Mouse (Mus musculus) B cell, adult 2 months (primary cell): ENCODE measurements around the gene Mtch1.
"Not testable (repeated sequence)": the region's sequence is repeated elsewhere in the genome, so short reads cannot be mapped to it uniquely, and the experiment has no call there.

Source experiments
- DNase-seq, 2 experiments: peaks; one replicate each; pipeline ENCODE4 v3.0.0; 2022

The Mtch1 gene

GRCm38 (mm10) chr17:29347645-29348256 lies at the start of gene Mtch1:
TSS of gene Mtch1 (minus strand) at chr17:29347934.
- DNase-seq: peak; percentile 100

DNA sequence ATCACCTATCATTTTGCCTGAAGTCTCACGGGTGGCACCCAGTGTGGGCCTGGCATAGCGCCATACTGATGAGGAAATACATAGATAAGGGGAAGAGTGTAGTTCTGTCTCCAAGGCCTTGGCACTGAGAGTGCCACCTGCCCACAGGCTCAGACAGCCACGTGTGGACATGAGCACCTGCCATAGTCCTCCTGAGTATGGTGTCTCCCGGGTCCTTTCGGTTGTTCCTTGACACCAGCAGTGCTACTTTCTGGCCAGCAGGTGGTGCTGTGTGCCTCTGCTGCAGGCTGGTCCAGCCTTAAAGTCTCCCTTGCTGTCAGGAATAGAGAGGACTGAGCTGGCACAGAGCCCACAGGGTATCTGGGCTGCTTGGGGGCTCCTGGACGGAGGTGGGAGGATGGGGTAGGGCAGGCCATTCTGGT lies 49.1 kb upstream of the Mtch1 start:
- peak; percentile 87 for DNase-seq

DNA sequence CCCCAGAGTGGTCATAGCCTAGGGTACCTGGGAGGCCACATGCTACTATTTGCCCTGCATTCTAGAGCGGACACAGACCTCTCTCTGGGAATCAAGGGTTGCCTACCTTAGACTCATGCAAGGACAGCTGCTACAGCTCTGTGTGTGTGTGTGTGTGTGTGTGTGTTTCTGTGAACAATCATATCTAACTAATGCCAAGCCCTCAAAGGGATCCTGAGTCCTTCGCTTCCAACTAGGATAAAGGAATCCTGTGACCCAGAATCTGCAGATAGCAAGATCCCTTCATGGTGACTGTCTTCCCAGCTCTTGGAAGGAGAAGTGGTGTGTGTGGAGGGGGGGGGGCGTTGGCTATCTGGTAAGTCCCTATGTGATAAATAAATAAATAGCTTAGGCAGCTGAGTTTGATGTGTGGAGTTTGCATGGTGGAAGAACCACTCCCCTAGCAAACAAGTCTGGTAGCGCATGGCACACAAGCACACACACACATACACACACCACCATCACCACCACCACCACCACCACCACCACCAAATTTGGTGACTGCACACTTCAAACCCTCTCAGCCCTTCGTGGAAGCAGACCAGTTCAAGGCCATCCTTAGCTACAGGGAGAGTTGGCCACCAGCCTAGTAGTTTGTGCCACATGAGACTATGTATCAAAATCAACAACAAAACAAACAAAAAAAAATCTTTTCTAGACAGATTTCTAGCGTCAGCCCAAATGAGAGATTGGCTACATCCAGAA lies 48.5 kb upstream of the Mtch1 start:
- DNase-seq: peak in 1 of 2 experiments; percentile 18

DNA sequence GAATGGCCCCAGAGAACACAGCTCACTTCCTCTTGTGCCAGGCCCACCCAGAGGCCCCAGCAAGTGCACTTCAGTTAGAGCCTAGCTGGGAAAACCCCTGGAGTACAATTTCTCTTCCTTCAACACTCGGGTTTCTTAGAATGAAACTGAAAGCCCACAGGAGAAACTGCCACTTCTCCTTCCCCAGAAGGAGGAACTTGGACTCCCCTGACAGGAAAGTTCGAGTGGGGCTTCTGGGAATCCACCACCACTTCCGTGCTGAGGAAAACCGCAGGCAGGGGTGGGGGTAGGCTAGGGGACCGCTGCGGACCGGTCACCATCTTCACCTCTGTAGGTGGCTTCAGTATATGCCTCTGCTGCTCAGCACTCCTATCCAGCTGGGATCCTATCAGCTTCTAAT lies 47.6 kb upstream of the Mtch1 start:
- DNase-seq: peak; percentile 84 to 89

DNA sequence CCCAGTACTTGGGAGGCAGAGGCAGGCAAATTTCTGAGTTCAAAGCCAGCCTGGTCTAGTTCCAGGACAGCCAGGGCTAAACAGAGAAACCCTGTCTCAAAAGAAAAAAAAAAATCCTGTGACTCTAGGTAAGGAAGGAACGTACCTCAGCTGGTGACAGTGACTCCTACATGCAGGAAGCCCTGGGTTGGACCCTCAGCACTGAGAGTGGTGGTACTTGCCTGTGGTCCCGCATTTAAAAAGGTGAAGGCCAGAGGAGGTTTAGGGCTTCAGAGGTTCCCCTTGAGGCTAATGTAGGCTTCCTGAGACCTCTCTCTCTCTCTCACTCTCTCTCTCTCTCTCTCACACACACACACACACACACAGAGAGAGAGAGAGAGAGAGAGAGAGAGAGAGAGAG lies 47.0 kb upstream of the Mtch1 start:
- DNase-seq: not testable (repeated sequence)

- DNase-seq: peak; percentile 87 to 92
Observed at GRCm38 (mm10) chr17:29394106-29394760, 46.5 kb upstream of the Mtch1 start.

- DNase-seq: peak; percentile 82 to 84
Observed at GRCm38 (mm10) chr17:29393335-29394089, 45.8 kb upstream of the Mtch1 start.

- DNase-seq: no peak
Observed at GRCm38 (mm10) chr17:29391280-29391679, 43.5 kb upstream of the Mtch1 start.

- DNase-seq: no peak
Observed at GRCm38 (mm10) chr17:29388978-29389377, 41.2 kb upstream of the Mtch1 start.

GRCm38 (mm10) chr17:29385746-29386145 lies 38.0 kb upstream of the Mtch1 start:
- DNase-seq: no peak

DNA sequence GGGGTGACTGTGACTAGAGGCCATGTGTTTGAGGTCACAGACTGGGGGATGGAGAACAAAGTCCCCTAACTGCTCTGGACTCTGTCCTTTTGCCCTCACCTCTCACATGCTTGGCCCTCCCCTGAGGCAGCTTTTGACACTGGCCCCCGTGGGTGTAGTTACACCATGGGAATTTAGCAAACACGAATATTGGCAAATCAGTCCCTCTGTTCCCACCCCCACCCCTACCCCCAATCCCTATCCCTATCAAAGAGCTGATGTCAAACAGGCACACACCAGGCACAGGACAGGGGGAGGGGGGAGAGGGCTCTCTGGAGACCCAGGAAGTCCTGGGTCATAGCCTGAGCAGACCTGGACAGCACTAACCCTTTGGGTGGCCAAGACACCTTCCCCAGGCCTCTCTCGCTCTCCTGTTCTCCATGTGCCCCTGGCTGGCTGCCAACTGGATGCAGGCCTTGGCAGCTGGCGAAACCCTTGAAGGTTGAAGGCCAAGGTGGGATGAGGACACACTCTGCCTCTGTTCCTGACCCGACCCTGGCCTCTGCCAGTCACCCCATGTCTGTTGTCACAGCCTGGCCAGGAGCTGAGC lies 37.2 kb upstream of the Mtch1 start:
- DNase-seq: no peak

DNA sequence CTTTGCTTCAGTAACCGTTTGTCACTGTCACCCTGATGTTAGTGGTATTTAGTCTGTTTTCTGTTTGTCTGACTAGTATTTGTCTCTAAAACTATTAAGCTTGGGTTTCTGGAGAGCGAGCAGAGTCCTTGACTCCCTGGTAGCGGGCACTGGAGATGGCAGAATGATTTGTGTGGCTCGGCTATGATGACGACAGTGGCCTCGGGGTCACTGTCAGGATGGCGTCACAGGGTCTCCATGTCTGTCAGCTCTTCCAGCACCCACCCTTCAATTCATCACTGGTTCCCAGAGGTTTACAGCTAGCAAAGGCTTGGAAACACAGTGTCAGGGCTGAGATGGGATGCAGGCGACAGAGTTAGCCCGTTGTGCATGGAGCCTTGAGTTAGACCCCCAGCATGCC lies 36.2 kb upstream of the Mtch1 start:
- no peak for DNase-seq

GRCm38 (mm10) chr17:29382417-29382816 lies 34.7 kb upstream of the Mtch1 start:
- DNase-seq: no peak

- DNase-seq: peak; percentile 84 to 86
Observed at GRCm38 (mm10) chr17:29381472-29381871, 33.7 kb upstream of the Mtch1 start.

DNA sequence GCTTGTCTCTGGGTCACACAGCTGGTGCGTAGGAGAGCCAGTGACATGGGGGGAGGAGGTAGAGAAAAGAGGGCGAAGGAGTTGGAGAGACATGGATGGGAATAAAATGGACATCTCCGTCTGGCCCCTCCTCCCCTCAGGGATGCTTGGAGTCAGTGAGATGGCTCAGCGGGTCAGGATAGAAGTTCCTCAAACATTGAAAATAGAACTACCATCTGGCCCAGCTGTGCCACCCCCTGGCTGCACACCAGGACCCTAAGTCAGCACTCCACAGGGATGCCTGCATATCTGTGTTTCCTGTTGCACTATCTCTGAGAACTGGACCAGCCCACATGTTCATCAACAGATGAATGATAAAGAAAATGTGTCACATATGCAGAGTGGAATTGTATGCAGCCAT lies 32.5 kb upstream of the Mtch1 start:
- no peak for DNase-seq

DNA sequence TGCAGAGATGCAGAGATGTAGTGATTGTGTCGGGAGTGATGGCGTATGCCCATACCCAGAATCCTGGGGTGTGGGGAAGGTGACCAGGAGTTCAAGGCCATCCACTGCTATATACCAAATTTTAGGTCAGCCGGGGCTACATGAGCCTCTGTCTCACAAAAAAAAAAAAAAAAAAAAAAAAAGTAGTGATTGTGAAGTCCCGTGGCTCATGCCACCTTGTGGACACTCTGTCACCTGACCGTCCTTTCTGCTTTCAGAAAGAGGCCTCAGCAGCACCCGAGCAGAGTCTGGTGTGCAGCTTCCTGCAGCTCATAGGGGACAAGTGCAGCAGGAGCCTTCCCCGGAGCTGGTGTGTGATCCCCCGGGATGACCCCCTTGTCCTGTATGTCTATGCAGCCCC lies 30.3 kb upstream of the Mtch1 start:
- DNase-seq: no peak

GRCm38 (mm10) chr17:29375871-29376270 lies 28.1 kb upstream of the Mtch1 start:
- DNase-seq: no peak

DNA sequence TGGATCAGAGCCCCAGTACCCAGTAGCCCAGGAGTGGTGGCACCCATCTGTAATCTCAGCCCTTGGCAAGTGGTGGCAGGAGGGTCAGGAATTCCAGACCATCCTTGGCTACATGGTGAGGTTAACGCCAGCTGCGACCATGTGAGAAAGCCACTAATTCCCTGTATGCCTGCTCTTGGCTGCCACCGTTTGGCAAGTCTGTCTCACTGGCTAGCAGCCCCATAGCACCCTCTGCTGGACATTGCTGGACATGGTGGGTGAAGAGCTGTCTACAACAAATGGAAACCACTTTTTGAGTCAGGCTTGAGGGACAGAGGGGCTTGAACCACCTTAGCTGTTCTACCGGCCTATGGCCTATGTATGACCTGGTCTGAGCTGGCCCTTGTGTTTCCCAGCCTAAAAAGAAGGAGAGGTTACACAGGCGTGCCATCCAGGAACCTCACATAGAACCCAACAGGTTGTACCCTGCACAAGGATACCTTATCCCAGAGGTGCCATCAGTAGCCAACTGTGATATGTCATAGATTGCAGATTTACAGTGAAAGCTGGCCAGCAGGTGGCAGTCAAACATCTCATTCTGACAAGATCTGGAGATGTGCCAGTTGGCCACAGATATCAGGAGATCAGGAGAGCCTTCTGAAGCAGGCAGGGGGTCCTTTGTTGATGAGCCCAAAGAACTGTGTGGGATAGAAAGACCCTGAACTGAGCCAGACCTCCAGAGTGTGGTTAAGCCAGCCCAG lies 23.4 kb upstream of the Mtch1 start:
- peak; percentile 95 to 96 for DNase-seq

DNA sequence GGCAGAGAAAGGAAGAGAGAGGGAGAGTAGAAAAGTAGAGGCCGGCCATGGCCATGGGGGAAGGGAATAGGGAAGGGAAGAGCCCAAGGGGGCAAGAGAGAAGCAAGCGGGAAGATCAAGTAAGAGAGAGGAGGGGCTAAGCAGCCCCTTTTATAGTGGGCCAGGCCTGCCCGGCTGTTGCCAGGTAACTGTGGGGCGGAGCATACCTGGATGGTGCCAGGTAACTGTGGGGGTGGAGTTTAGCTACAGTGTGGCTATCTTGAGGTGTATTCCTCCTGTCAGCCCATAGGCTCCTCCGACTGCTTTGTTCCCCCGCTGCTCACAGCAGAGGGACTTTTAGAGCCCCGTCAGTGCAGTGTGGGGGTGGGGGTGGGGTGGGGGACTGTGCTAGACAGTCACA lies 21.0 kb upstream of the Mtch1 start:
- no peak for DNase-seq

- peak; percentile 59 to 62 for DNase-seq
Observed at GRCm38 (mm10) chr17:29365105-29365621, 17.4 kb upstream of the Mtch1 start.

- DNase-seq: peak; percentile 39 to 45
Observed at GRCm38 (mm10) chr17:29363109-29363508, 15.4 kb upstream of the Mtch1 start.
